In the genomic region with DNA sequence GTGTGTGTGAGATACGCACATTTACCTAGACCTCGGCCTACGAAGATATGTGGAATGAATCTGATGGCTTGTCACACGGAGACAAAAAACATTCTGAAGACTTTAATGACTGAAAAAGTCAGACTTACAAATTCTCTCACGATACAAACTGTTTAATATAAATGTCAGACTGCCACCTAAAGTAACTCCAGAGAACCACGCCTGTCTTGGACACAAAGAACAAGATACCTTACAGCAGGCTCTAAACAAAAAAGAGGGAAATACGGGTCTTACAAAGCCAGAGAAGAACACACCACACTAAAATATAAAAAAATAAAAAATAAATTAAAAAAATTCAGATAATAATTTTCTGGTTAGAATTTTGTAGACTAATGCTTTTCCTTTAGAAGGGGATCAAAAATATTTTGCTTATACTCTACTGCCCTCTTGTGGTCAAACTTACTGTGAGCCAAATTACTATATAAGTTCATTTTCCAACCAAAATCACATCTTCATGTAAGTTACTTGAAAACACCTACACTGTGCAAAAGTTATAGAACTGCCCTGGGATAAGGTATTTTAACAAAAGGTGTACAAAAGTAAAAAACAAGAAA, we compare ENCODE assay signal across 9 mouse cellular contexts. TPM values are rescaled to one million over a fixed set of nuclear protein-coding genes. Genes with fewer than 3 reads are reported as not detected.
A peak's percentile ranks its signal among the peaks of the same experiment; 100 is the strongest.
DNase-seq lines count a peak whose midpoint lies in the region; ATAC-seq and TF ChIP-seq lines count a peak whose summit lies in the region.
"Had no signal": no experiment of that assay in that cellular context is flagged by ENCODE, and none has a peak within 500 bp of the region (broad histone marks: within the 10 kb centered on the region; RNA-seq: fewer than 3 reads in every experiment).

No protein-coding gene starts in this region.

- WGBS in forebrain, postnatal 0 days, result 50% methylated on average over 7 of the region's 7 CpGs
- 64% methylated on average over 7 of the region's 7 CpGs for WGBS in forebrain, embryonic 12.5 days
- WGBS in liver, embryonic 14.5 days (ENCODE audit: insufficient replicate concordance), result 69% methylated on average over 7 of the region's 7 CpGs
- 71% methylated on average over 7 of the region's 7 CpGs for WGBS in liver, embryonic 12.5 days (ENCODE audit: insufficient replicate concordance)
- WGBS in midbrain, embryonic 13.5 days, result 46% methylated on average over 7 of the region's 7 CpGs

- TF ChIP-seq EP300 in liver, embryonic 14.5 days (IDR thresholded peaks at IDR 0.05; ENCODE audit: low read depth), result no peak

- peak; percentile 81 for DNase-seq in forebrain, postnatal 0 days
- peak; percentile 9 to 30 (median 12) for DNase-seq in liver, embryonic 14.5 days (ENCODE audit: low read depth in 3 of 3, low spot score in 3 of 3)
- DNase-seq in brain, embryonic 14.5 days (ENCODE audit: low read depth), result peak; percentile 82
- no peak for DNase-seq in urinary bladder, adult 2 months (ENCODE audit: low spot score)

- peaks cover 44% of the 10 kb centered on the region for H3K36me3 ChIP-seq in forebrain, postnatal 0 days (ENCODE audit: insufficient read depth)
- peaks cover 48% of the 10 kb centered on the region for H3K36me3 ChIP-seq in forebrain, embryonic 12.5 days (replicated peaks)
- H3K36me3 ChIP-seq in liver, embryonic 14.5 days (replicated peaks; ENCODE audit: control insufficient read depth, insufficient read depth, low read depth), result peaks cover 2% of the 10 kb centered on the region; the same call in 1 of the 2 replicates
- H3K36me3 ChIP-seq in liver, embryonic 12.5 days, result peaks cover 71% of the 10 kb centered on the region
- peaks cover 44% of the 10 kb centered on the region for H3K36me3 ChIP-seq in midbrain, embryonic 13.5 days

- H3K4me2 ChIP-seq in forebrain, postnatal 0 days (ENCODE audit: low read depth), result no peak overlapping the region
- H3K4me2 ChIP-seq in forebrain, embryonic 12.5 days, result no peak overlapping the region
- no peak overlapping the region for H3K4me2 ChIP-seq in liver, embryonic 14.5 days (ENCODE audit: low read depth)
- H3K4me2 ChIP-seq in liver, embryonic 12.5 days, result no peak overlapping the region
- H3K4me2 ChIP-seq in midbrain, embryonic 13.5 days (replicated peaks), result no peak overlapping the region

- ATAC-seq in forebrain, postnatal 0 days, result peak; percentile 38; the same call in 1 of the 2 replicates
- ATAC-seq in forebrain, embryonic 12.5 days (ENCODE audit: low FRiP score), result no peak
- ATAC-seq in liver, embryonic 14.5 days (ENCODE audit: insufficient read depth), result no peak
- no peak for ATAC-seq in liver, embryonic 12.5 days
- 0 out of 2 replicates have a peak, but pooled peaks have one; percentile 40 for ATAC-seq in midbrain, embryonic 13.5 days
- no peak for ATAC-seq in megakaryocyte-erythroid progenitor cell, adult 5-6 weeks (replicated peaks; ENCODE audit: low FRiP score, low TSS enrichment, poor library complexity, severe bottlenecking)

- TF ChIP-seq CTCF in forebrain, postnatal 0 days (IDR thresholded peaks at IDR 0.05; ENCODE audit: low read depth), result peak; percentile 66
- peak; percentile 52; the same call in 1 of the 2 replicates for TF ChIP-seq CTCF in liver, embryonic 14.5 days (IDR thresholded peaks at IDR 0.05; ENCODE audit: low read depth)
- peak; percentile 18; the same call in 1 of the 2 replicates for TF ChIP-seq CTCF in brain, embryonic 14.5 days (IDR thresholded peaks at IDR 0.05; ENCODE audit: borderline replicate concordance, extremely low read depth, insufficient read depth, insufficient read length)

- no peak for TF ChIP-seq POLR2A in brain, embryonic 14.5 days (IDR thresholded peaks at IDR 0.05; ENCODE audit: borderline replicate concordance, extremely low read depth, insufficient read depth, insufficient read length, poor library complexity, severe bottlenecking)

- no peaks in the 10 kb centered on the region for H3K4me1 ChIP-seq in forebrain, postnatal 0 days (ENCODE audit: insufficient read depth)
- H3K4me1 ChIP-seq in forebrain, embryonic 12.5 days, result peaks cover 4% of the 10 kb centered on the region; the same call in 1 of the 2 replicates
- H3K4me1 ChIP-seq in liver, embryonic 14.5 days (replicated peaks; ENCODE audit: control insufficient read depth in 2 of 2, insufficient read depth in 2 of 2, low read length in 1 of 2), result no peaks in the 10 kb centered on the region
- no peaks in the 10 kb centered on the region for H3K4me1 ChIP-seq in liver, embryonic 12.5 days
- peaks cover 10% of the 10 kb centered on the region for H3K4me1 ChIP-seq in midbrain, embryonic 13.5 days (replicated peaks)

- H3K9me3 ChIP-seq in forebrain, postnatal 0 days (ENCODE audit: low read length), result no peaks in the 10 kb centered on the region
- no peaks in the 10 kb centered on the region for H3K9me3 ChIP-seq in forebrain, embryonic 12.5 days
- H3K9me3 ChIP-seq in liver, embryonic 14.5 days (ENCODE audit: control insufficient read depth, low read length), result no peaks in the 10 kb centered on the region
- H3K9me3 ChIP-seq in liver, embryonic 12.5 days (replicated peaks), result no peaks in the 10 kb centered on the region
- H3K9me3 ChIP-seq in midbrain, embryonic 13.5 days, result no peaks in the 10 kb centered on the region

- H3K4me3 ChIP-seq in forebrain, postnatal 0 days (ENCODE audit: low read depth, low read length), result no peak overlapping the region
- no peak overlapping the region for H3K4me3 ChIP-seq in forebrain, embryonic 12.5 days (replicated peaks)
- no peak overlapping the region for H3K4me3 ChIP-seq in liver, embryonic 14.5 days (ENCODE audit: insufficient read depth in 1 of 2, low read depth in 2 of 2, low read length in 2 of 2)
- no peak overlapping the region for H3K4me3 ChIP-seq in liver, embryonic 12.5 days
- H3K4me3 ChIP-seq in midbrain, embryonic 13.5 days (replicated peaks), result no peak overlapping the region

- H3K27ac ChIP-seq in forebrain, postnatal 0 days (ENCODE audit: low read depth, low read length), result no peak overlapping the region
- no peak overlapping the region for H3K27ac ChIP-seq in forebrain, embryonic 12.5 days
- no peak overlapping the region for H3K27ac ChIP-seq in liver, embryonic 14.5 days
- no peak overlapping the region for H3K27ac ChIP-seq in liver, embryonic 12.5 days
- H3K27ac ChIP-seq in midbrain, embryonic 13.5 days, result no peak overlapping the region
- H3K27ac ChIP-seq: macrophage had no signal

- no peaks in the 10 kb centered on the region for H3K27me3 ChIP-seq in forebrain, postnatal 0 days (ENCODE audit: insufficient read depth, low read length)
- H3K27me3 ChIP-seq in forebrain, embryonic 12.5 days, result peaks cover 23% of the 10 kb centered on the region
- no peaks in the 10 kb centered on the region for H3K27me3 ChIP-seq in liver, embryonic 14.5 days (ENCODE audit: control insufficient read depth, insufficient read depth, low read length)
- H3K27me3 ChIP-seq in liver, embryonic 12.5 days (replicated peaks), result no peaks in the 10 kb centered on the region
- no peaks in the 10 kb centered on the region for H3K27me3 ChIP-seq in midbrain, embryonic 13.5 days

- H3K9ac ChIP-seq in forebrain, postnatal 0 days, result no peak overlapping the region
- no peak overlapping the region for H3K9ac ChIP-seq in forebrain, embryonic 12.5 days
- no peak overlapping the region for H3K9ac ChIP-seq in liver, embryonic 14.5 days (replicated peaks)
- no peak overlapping the region for H3K9ac ChIP-seq in liver, embryonic 12.5 days
- H3K9ac ChIP-seq in midbrain, embryonic 13.5 days (replicated peaks), result no peak overlapping the region

RNA-seq across cellular contexts. Expression of gene Nsf, which starts 42.8 kb away (rescaled TPM):
- 106 and 134 TPM in 2 replicates for total RNA-seq in forebrain, postnatal 0 days (2014; rRNA removed)
- polyA plus RNA-seq in forebrain, postnatal 0 days (2015; fragmentation: Nextera tagmentation; extraction: Ambion mirVana), result 121 and 184 TPM in 2 replicates
- 69.1 and 78.0 TPM in 2 replicates for polyA plus RNA-seq in forebrain, embryonic 12.5 days (2016; fragmentation: Nextera tagmentation; extraction: Ambion mirVana)
- 10.7 and 12.9 TPM in 2 replicates for polyA plus RNA-seq in liver, embryonic 14.5 days (2012; rRNA removed)
- polyA plus RNA-seq in liver, embryonic 14.5 days (2014; fragmentation: Nextera tagmentation; extraction: Ambion mirVana), result 18.9 and 19.9 TPM in 2 replicates
- polyA plus RNA-seq in liver, embryonic 12.5 days (2016; fragmentation: Nextera tagmentation; extraction: Ambion mirVana), result 39.9 and 40.6 TPM in 2 replicates
- 85.9 and 131 TPM in 2 replicates for polyA plus RNA-seq in brain, embryonic 14.5 days (2012; rRNA removed)
- polyA plus RNA-seq in midbrain, embryonic 13.5 days (2015; fragmentation: Nextera tagmentation; extraction: Ambion mirVana), result 113 and 138 TPM in 2 replicates
- 27.8 and 30.2 TPM in 2 replicates for polyA plus RNA-seq in urinary bladder, adult 2 months (2012; rRNA removed)
- total RNA-seq in megakaryocyte-erythroid progenitor cell, adult 5-6 weeks (2014; fragmentation: Nextera tagmentation), result 44.6 and 58.6 TPM in 2 replicates
- total RNA-seq in megakaryocyte-erythroid progenitor cell, adult 5-6 weeks (2017), result 39.2 and 42.7 TPM in 2 replicates

RNA-seq across cellular contexts. Expression of gene Arf2, which starts 55.5 kb away (rescaled TPM):
- total RNA-seq in forebrain, postnatal 0 days (2014; rRNA removed), result 202 and 208 TPM in 2 replicates
- polyA plus RNA-seq in forebrain, postnatal 0 days (2015; fragmentation: Nextera tagmentation; extraction: Ambion mirVana), result 228 and 234 TPM in 2 replicates
- 134 and 141 TPM in 2 replicates for polyA plus RNA-seq in forebrain, embryonic 12.5 days (2016; fragmentation: Nextera tagmentation; extraction: Ambion mirVana)
- polyA plus RNA-seq in liver, embryonic 14.5 days (2012; rRNA removed), result 8.3 and 12.1 TPM in 2 replicates
- polyA plus RNA-seq in liver, embryonic 14.5 days (2014; fragmentation: Nextera tagmentation; extraction: Ambion mirVana), result 17.5 and 21.0 TPM in 2 replicates
- 22.7 and 24.5 TPM in 2 replicates for polyA plus RNA-seq in liver, embryonic 12.5 days (2016; fragmentation: Nextera tagmentation; extraction: Ambion mirVana)
- 112 and 123 TPM in 2 replicates for polyA plus RNA-seq in brain, embryonic 14.5 days (2012; rRNA removed)
- polyA plus RNA-seq in midbrain, embryonic 13.5 days (2015; fragmentation: Nextera tagmentation; extraction: Ambion mirVana), result 195 and 211 TPM in 2 replicates
- polyA plus RNA-seq in urinary bladder, adult 2 months (2012; rRNA removed), result 43.7 and 53.1 TPM in 2 replicates
- 7.6 and 16.8 TPM in 2 replicates for total RNA-seq in megakaryocyte-erythroid progenitor cell, adult 5-6 weeks (2014; fragmentation: Nextera tagmentation)
- 13.9 and 27.0 TPM in 2 replicates for total RNA-seq in megakaryocyte-erythroid progenitor cell, adult 5-6 weeks (2017)

Comparison
In these comparisons a context has a peak if more than half of its experiments do, and no peak if none do; other contexts are left out.
1. ATAC-seq: peak in forebrain, postnatal 0 days (single experiment) and midbrain, embryonic 13.5 days (single experiment); none in forebrain, embryonic 12.5 days (single experiment), liver, embryonic 14.5 days (single experiment), liver, embryonic 12.5 days (single experiment) and megakaryocyte-erythroid progenitor cell, adult 5-6 weeks (single experiment).
2. Peak in every context shown above with its lines, with median percentiles within 50 percentile points of each other: CTCF ChIP-seq.